Mouse (Mus musculus) ES-Bruce4 (cell line): ENCODE results near the gene Slc7a8.

Experiments
- CTCF ChIP-seq: IDR thresholded peaks from one replicate; pipeline ENCODE4 v1.8.1; 2011; ENCODE audit warnings: low read depth, low read length
- POLR2A ChIP-seq: IDR thresholded peaks from one replicate; pipeline ENCODE4 v1.8.1; 2011; ENCODE audit warnings: low read length; ENCODE audit not compliant: insufficient read depth

DNA sequence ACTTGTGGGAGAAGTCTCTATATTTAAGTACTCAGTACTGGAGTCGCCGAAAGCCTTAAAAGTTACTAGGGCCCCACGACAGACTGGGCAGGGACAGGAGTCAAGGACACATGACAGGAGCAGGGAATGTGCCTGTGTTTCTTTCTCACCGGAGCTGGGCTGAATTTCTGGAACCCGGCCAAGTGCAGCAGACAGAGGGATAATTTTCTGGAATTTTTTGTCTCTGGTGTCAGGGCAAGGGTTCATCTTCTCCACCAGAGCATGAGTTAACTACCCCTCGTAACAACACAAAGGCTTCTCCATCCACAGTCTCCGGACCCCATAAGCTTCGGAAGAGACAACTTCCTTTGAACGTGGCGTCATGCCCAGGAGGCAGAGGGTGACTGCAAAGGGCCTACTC lies 4.7 kb upstream of the Slc7a8 start:
- no peak for TF ChIP-seq POLR2A
- no peak for TF ChIP-seq CTCF
